Mouse (Mus musculus) urinary bladder, postnatal 0 days (tissue): ENCODE results near the gene Palmd. TPM values are rescaled to one million over a fixed set of nuclear protein-coding genes. Genes with fewer than 3 reads are reported as not detected.

Experiments
- polyA plus RNA-seq: library from polyadenylated mRNA; unstranded; fragments of >200 nt; fragmentation: Nextera tagmentation; extraction: Ambion mirVana; gene quantifications from 2 replicates; pipeline ENCODE4 v1.2.1, GENCODE M21; 2015

Palmd gene
- polyA plus RNA-seq = 5.9 and 6.7 TPM in 2 replicates

DNA sequence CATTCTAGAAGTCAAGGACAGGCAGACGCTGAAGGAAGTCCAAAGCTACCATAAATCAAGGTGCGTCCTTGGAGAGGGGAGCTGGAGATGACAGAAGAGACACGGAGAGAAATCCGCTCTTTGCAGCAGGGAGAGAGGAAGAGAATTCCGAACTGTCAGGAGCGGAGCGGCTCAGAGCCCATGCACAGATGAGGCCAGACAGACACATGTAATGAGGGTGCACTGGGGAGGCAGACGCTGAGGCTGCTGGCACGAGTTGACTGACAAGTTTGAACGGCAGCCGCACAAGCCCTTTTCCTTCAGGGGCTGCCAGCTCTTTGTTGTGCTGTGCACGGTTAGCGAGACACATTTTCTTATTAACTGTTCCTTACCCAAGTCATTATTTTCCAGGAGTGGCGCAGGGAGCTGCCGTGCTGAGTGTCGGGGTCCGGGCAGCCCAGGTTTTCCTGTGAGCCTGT lies at the start of gene Palmd:
Gene Palmd, minus strand, starts transcription at position 448 of the 458 bp plus-strand sequence.

DNA sequence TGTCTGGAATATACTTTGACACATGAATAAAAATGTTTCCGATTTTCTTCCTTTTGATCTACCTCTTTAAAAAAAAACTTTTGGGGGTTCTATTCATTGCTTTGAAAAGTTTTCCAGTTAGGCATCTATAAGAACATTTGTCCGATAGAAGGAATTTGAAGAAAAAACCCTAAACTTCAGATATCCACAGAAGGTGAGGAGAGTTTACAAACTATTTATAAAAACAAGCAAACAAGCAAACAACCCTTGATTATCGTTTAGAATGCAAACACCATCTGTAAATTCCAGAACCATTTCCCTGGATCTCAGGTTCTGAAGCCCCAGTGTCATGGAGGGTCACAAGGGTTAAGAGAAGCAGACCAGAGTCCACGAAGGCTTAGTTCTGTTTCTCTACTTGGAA lies 820 bp downstream of the Palmd start, which contains the start of gene 4930455H04Rik:
Gene 4930455H04Rik, plus strand, starts transcription at position 301 of the 400 bp plus-strand sequence.

Other genes with a start within 250 kb of the Palmd start
- gene Agl, start 160.8 kb downstream of the Palmd start, polyA plus RNA-seq = 24.2 and 30.7 TPM in 2 replicates
- 14.6 and 19.5 TPM in 2 replicates for gene Frrs1, start 109.5 kb downstream of the Palmd start, polyA plus RNA-seq
- gene 4930455H04Rik, start 720 bp downstream of the Palmd start, polyA plus RNA-seq = not detected in 2 replicates